Mouse (Mus musculus): ENCODE measurements at regions not wholly inside any gene's neighbourhood (a gene's known extent, or its start where the extent isn't known, plus 50 kb on each side); places are given as distances from the start of the nearest gene placed in this dataset.

DNA sequence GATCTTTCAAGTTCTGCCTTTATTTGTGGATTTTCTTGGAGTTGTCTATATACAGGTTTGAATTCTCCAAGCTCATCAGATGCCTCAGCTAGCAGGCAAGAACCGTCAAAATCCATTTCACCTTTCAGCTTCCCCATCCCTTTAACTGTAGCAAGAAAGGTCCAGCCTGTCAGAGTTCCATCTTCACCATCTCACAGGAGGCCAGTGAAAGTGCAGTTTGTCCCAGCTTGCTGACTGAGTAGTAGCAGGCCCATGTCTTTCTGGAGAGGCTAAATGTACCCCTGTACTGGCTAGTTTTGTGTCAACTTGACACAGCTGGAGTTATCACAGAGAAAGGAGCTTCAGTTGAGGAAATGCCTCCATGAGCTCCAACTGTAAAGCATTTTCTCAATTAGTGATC is 67.7 kb upstream of the 1700024P04Rik start:
- Histone ChIP-seq H3K9ac (no peak overlapping the region), H3K4me3 (no peak overlapping the region), H3K36me3 (no peaks in the 10 kb centered on the region), H3K4me1 (no peaks in the 10 kb centered on the region; the same call in 1 of the 2 replicates), H3K27ac (no peak overlapping the region), H3K9me3 (no peaks in the 10 kb centered on the region), H3K27me3 (no peaks in the 10 kb centered on the region), H3K4me2 (no peak overlapping the region)
- ATAC-seq (ENCODE audit: insufficient number of reproducible peaks, low FRiP score, low TSS enrichment, low read depth) = no peak
- WGBS = 100% methylated on average over 1 of the region's 1 CpGs

DNA sequence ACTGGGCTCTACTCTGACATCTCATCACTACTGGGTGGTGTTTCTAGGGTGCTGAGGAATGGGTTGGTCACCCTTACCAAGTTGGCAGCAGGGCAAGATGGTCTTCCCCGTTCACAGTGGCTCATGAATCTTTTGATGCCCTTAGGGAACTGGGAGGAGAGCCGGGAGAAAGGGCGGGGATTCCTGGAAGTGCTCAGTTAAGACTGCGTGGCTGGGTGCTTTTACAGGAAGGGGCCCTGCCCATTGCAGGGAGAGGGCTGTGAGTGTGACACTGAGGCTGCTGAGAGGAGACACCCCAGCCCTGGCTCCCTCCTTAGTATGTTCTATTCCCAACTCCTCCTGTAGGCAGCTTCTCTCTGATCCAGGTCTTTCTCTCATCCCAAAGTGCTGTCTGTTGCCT is 65.3 kb upstream of the 1700024P04Rik start:
- H3K36me3 ChIP-seq = no peaks in the 10 kb centered on the region
- no peak overlapping the region for H3K9ac ChIP-seq
- H3K4me3 ChIP-seq = no peak overlapping the region
- no peaks in the 10 kb centered on the region for H3K27me3 ChIP-seq
- H3K9me3 ChIP-seq = no peaks in the 10 kb centered on the region
- no peak overlapping the region for H3K4me2 ChIP-seq
- WGBS = 34% methylated on average over 4 of the region's 4 CpGs
- no peak overlapping the region for H3K27ac ChIP-seq
- H3K4me1 ChIP-seq = no peaks in the 10 kb centered on the region
- no peak for ATAC-seq (ENCODE audit: insufficient number of reproducible peaks, low FRiP score, low TSS enrichment, low read depth)

DNA sequence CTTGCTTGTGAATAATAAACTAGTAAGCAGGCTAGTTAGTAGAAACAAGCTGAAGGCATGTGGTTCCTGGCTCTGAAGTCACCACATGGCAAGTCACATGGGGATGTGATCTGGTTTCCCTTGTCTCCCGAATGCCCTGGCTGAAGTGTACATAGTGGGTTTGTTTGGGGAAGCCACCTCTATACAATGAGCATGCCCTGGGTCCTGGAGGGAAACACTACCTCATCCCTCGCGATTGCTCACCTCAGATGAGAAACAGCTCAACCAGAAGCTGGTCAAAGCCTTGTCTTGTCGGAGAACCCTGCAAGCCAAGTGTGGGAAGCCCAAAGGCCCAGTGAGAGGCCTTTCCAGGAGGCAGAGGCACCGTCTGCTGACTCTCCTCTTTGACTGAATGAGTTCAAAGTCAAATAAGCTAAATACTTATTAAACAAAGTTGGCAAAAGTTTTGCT is 64.3 kb upstream of the 1700024P04Rik start:
- Histone ChIP-seq H3K27me3 (no peaks in the 10 kb centered on the region), H3K27ac (no peak overlapping the region), H3K4me3 (no peak overlapping the region), H3K9me3 (no peaks in the 10 kb centered on the region), H3K4me2 (no peak overlapping the region), H3K36me3 (no peaks in the 10 kb centered on the region), H3K9ac (no peak overlapping the region), H3K4me1 (no peaks in the 10 kb centered on the region)
- ATAC-seq (ENCODE audit: insufficient number of reproducible peaks, low FRiP score, low TSS enrichment, low read depth) = no peak
- 73% methylated on average over 5 of the region's 5 CpGs for WGBS

DNA sequence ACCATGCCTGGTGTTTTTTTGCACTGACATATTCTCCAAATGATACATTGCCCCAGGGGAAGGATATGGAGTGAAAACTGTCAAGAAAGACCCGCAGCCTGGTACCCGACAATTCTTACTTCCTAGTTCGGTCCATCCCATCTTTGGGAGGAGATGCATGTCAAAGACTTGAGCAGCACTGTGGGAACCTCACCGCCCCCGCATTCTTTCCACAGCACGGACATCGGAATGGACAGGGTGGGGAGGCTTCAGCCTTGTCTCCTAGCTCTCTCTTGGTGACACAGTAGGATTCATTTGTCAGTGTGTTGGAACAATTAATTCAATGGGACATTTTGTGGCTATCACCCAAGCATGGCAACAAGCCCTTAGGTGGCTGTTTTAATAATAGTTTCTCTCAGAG is 62.9 kb upstream of the 1700024P04Rik start:
- Histone ChIP-seq H3K27ac (no peak overlapping the region), H3K9ac (no peak overlapping the region), H3K4me1 (no peaks in the 10 kb centered on the region), H3K36me3 (no peaks in the 10 kb centered on the region), H3K4me3 (no peak overlapping the region), H3K4me2 (no peak overlapping the region), H3K9me3 (no peaks in the 10 kb centered on the region), H3K27me3 (no peaks in the 10 kb centered on the region)
- WGBS = 80% methylated on average over 7 of the region's 7 CpGs
- ATAC-seq (ENCODE audit: insufficient number of reproducible peaks, low FRiP score, low TSS enrichment, low read depth) = no peak

DNA sequence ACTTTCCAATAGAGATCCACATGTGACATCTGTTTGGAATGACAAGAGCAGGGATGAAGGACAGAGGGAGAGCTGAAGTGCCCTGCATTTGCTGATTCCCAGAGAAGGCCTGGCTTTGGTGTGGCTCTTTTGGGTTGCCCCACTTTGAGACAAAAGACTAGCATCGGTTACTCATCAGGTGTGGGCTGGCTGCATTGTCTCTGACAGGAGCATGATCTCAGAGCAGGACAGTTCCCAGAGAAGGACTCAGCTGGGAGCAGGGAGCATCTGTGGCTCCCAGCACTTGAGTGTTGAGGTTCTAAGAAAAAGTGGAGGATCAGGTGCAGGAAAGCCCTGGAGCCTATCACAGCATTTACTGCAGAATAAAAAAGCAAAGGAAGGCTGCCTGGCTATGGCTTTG is 62.4 kb upstream of the 1700024P04Rik start:
- Histone ChIP-seq H3K36me3 (no peaks in the 10 kb centered on the region), H3K4me2 (no peak overlapping the region), H3K27me3 (no peaks in the 10 kb centered on the region), H3K4me1 (no peaks in the 10 kb centered on the region), H3K27ac (no peak overlapping the region), H3K9me3 (no peaks in the 10 kb centered on the region), H3K9ac (no peak overlapping the region), H3K4me3 (no peak overlapping the region)
- no peak for ATAC-seq (ENCODE audit: insufficient number of reproducible peaks, low FRiP score, low TSS enrichment, low read depth)
- 85% methylated on average over 1 of the region's 1 CpGs for WGBS

DNA sequence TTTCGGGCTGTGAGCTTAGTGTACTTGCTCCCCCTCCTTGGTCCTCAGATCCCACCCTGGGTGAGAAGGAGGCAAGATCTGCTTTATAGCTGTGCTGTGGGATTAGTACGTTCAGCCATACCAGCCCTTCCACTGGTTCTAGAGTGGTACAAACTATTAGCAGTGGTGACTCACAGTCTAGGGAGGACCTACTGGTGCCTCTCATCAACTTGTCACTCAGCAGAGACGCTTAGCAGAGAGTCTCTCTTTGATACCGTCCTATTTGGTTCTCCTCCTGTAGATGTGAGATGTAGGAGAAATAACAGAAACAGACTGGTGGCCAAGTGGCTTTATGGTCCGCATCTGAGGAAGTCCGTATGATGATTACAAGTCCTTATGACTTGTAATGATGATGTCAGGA is 57.7 kb upstream of the 1700024P04Rik start:
- H3K4me2 ChIP-seq = no peak overlapping the region
- no peak overlapping the region for H3K27ac ChIP-seq
- H3K9me3 ChIP-seq = no peaks in the 10 kb centered on the region
- peaks cover 13% of the 10 kb centered on the region for H3K4me1 ChIP-seq
- H3K36me3 ChIP-seq = no peaks in the 10 kb centered on the region
- no peak overlapping the region for H3K9ac ChIP-seq
- no peak for ATAC-seq (ENCODE audit: insufficient number of reproducible peaks, low FRiP score, low TSS enrichment, low read depth)
- no peak overlapping the region for H3K4me3 ChIP-seq
- no peaks in the 10 kb centered on the region for H3K27me3 ChIP-seq
- WGBS = 86% methylated on average over 6 of the region's 6 CpGs

DNA sequence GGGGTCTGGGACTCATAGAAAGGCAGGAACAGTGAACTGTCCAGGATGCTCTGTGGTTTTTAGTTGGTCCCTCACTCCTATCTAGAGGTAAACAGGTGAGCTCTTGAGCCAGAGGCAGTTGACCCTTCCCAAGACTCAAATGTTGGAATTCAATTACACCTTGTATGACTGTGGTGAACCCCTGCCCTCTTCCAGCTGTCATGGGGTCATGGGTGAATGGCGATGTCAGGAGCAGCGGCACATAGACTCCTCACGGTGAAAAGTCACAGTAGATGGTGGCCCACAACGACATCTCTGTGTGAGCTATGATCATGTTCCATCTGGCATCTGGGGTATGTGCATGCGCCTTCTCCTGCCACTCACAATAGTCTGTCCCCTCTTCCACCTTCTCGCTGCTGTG is 56.9 kb upstream of the 1700024P04Rik start:
- H3K4me2 ChIP-seq = no peak overlapping the region
- H3K9ac ChIP-seq = no peak overlapping the region
- no peak overlapping the region for H3K27ac ChIP-seq
- no peaks in the 10 kb centered on the region for H3K36me3 ChIP-seq
- H3K4me3 ChIP-seq = no peak overlapping the region
- no peak for ATAC-seq (ENCODE audit: insufficient number of reproducible peaks, low FRiP score, low TSS enrichment, low read depth)
- H3K9me3 ChIP-seq = no peaks in the 10 kb centered on the region
- WGBS = 92% methylated on average over 6 of the region's 6 CpGs
- H3K4me1 ChIP-seq = peaks cover 13% of the 10 kb centered on the region
- no peaks in the 10 kb centered on the region for H3K27me3 ChIP-seq

DNA sequence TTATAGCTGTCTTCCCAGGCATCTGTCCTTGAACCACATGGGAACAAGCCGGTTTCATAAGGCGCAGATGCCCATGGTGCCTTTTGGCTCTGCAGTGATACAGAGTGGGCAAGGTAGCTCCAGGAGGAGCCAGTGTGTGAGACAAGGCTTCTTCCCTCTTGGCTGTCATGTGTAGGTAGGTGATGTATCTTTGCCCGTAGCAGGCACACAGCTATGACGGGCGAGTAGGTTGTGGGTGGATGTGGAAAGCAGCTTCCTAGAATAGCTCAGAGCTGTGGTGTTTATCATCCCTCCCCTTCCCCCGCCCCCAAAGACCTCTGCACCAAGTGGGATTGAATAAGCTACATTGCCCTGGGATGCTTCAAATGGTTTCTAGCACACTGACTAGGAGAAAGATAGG is 56.5 kb upstream of the 1700024P04Rik start:
- no peak overlapping the region for H3K9ac ChIP-seq
- H3K9me3 ChIP-seq = no peaks in the 10 kb centered on the region
- no peak overlapping the region for H3K4me3 ChIP-seq
- ATAC-seq (ENCODE audit: insufficient number of reproducible peaks, low FRiP score, low TSS enrichment, low read depth) = no peak
- H3K36me3 ChIP-seq = no peaks in the 10 kb centered on the region
- peaks cover 13% of the 10 kb centered on the region for H3K4me1 ChIP-seq
- no peak overlapping the region for H3K4me2 ChIP-seq
- WGBS = 92% methylated on average over 6 of the region's 6 CpGs
- H3K27me3 ChIP-seq = no peaks in the 10 kb centered on the region
- H3K27ac ChIP-seq = no peak overlapping the region

DNA sequence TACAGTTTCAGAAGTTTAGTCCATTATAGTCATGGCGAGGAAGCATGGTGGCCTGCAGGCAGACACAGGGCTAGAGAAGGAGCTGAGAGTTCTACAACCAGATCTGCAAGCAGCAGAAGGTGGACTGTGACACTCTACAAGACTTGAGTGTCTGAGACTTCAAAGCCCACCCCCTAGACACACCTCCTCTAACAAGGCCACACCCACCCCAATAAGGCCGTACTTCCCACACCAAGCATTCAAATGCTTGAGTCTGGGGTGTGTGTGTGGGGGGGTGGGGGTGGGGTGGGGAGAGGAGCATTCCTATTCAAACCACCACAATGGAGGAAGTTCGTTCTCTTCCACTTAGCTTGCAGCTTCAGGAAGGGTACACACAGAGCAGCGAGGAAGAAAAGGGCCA is 55.8 kb upstream of the 1700024P04Rik start:
- H3K4me3 ChIP-seq = no peak overlapping the region
- no peak overlapping the region for H3K9ac ChIP-seq
- H3K27me3 ChIP-seq = no peaks in the 10 kb centered on the region
- H3K9me3 ChIP-seq = no peaks in the 10 kb centered on the region
- H3K4me2 ChIP-seq = no peak overlapping the region
- no peak overlapping the region for H3K27ac ChIP-seq
- H3K36me3 ChIP-seq = no peaks in the 10 kb centered on the region
- ATAC-seq (ENCODE audit: insufficient number of reproducible peaks, low FRiP score, low TSS enrichment, low read depth) = no peak
- peaks cover 13% of the 10 kb centered on the region for H3K4me1 ChIP-seq
- WGBS = 78% methylated on average over 4 of the region's 4 CpGs

DNA sequence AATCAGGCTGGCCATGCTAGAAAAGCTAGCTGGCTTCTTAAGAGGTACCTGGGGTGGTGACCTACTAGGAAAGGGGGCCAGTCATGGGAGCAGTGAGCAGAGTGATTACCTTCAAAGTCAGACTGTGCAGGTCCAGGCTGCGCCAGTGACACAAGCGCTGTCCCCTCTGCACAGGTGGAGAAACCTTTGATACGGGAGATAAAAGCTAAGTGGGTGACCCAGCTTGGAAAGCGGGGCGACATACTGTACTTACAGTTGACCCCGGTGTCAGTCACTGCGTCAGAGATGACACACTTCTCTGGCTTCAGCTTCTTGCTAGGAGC is 54.7 kb upstream of the 1700024P04Rik start:
- Histone ChIP-seq H3K4me2 (no peak overlapping the region), H3K27ac (no peak overlapping the region; the same call in 1 of the 2 replicates), H3K4me1 (peaks cover 13% of the 10 kb centered on the region), H3K9ac (no peak overlapping the region), H3K4me3 (no peak overlapping the region), H3K27me3 (no peaks in the 10 kb centered on the region), H3K9me3 (no peaks in the 10 kb centered on the region), H3K36me3 (no peaks in the 10 kb centered on the region)
- ATAC-seq (ENCODE audit: insufficient number of reproducible peaks, low FRiP score, low TSS enrichment, low read depth) = no peak
- 78% methylated on average over 7 of the region's 7 CpGs for WGBS

DNA sequence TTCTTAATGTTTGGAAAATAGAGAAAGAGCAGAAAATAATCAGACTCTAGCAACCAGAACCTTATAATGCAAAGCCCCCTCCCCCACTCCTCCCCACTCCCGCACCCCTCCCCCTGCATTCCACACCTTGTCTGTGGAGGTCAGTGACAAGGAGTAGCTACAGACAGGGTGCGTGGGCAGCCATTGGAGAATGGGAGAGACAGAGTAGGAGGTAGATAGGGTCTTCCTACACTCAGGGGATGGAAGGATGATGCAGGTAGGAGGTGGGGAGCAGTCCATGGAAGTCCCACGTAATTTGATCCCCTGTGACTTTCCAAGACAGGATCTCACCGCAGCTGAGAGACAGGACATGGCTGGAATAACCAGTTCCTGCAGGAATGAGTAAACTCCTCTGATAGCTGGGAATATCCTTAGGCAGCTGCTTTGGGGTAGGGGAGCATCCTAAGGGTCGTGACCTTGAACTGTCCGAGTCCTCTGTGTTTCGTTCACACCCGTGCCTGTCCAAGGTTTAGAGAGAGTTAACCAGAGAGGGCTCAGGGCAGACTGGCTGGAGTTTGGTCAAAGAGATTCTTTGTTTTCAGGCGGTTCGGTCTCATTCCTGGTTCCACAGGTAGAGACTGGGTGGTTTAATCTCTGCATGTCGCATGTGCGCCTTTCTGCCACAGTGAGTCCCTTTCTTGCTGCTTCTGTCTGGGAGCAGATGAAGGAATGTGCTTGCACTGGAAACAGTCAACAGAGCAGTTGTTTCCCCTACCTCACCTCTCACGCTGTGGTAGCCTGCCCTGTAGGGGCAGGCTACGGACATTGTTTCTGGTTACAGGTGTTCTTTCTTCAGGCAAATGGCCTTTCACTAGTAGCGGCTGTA is 54.1 kb upstream of the 1700024P04Rik start:
- Histone ChIP-seq H3K36me3 (no peaks in the 10 kb centered on the region), H3K9me3 (no peaks in the 10 kb centered on the region), H3K4me2 (0 out of 2 replicates have a peak overlapping the region, but pooled peaks have one; percentile 2), H3K27ac (no peak overlapping the region; the same call in 1 of the 2 replicates), H3K4me3 (no peak overlapping the region), H3K4me1 (peaks cover 14% of the 10 kb centered on the region), H3K9ac (no peak overlapping the region), H3K27me3 (no peaks in the 10 kb centered on the region)
- ATAC-seq (ENCODE audit: insufficient number of reproducible peaks, low FRiP score, low TSS enrichment, low read depth) = no peak
- 37% methylated on average over 15 of the region's 15 CpGs for WGBS

DNA sequence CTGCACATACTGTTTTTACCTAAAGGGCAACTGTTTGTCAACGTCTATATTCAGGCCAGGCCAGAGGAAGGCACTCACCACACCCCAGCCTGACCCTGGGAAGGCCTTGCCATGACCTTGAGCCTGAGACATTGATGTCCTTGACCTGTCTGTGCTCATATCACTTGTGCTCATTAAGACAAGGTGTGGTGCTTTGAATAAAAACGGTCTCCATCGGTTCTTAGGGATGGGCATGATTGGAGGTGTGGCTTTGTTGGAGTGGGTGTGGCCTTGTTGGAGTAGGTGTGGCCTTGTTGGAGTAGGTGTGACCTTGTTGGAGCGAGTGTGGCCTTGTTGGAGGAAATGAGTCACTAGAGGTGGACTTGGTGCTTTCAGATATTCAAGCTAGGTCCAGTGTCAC is 52.8 kb upstream of the 1700024P04Rik start:
- H3K4me1 ChIP-seq = peaks cover 19% of the 10 kb centered on the region
- ATAC-seq (ENCODE audit: insufficient number of reproducible peaks, low FRiP score, low TSS enrichment, low read depth) = no peak
- H3K4me2 ChIP-seq = no peak overlapping the region
- no peak overlapping the region for H3K27ac ChIP-seq
- no peak overlapping the region for H3K4me3 ChIP-seq
- H3K27me3 ChIP-seq = no peaks in the 10 kb centered on the region
- no peaks in the 10 kb centered on the region for H3K36me3 ChIP-seq
- no peaks in the 10 kb centered on the region for H3K9me3 ChIP-seq
- WGBS = 85% methylated on average over 4 of the region's 4 CpGs
- no peak overlapping the region for H3K9ac ChIP-seq
